Mouse (Mus musculus) CH12.LX (cell line): ENCODE data around the gene Fam227a.

Experiments
- CHD1 ChIP-seq: IDR thresholded peaks from 2 replicates; pipeline ENCODE4 v1.6.1; 2012; ENCODE audit warnings: low read depth, low read length, improper control_type of control experiment, inconsistent platforms
- CTCF ChIP-seq, 2 experiments: IDR thresholded peaks in 1 of 2; conservative IDR thresholded peaks in 1 of 2; 2 replicates each; pipeline ENCODE4 v1.5.1; 2011 to 2012; ENCODE audit warnings: low read depth in 2 of 2, low read length in 2 of 2, improper control_type of control experiment in 1 of 2, inconsistent platforms in 1 of 2, mild to moderate bottlenecking in 1 of 2, moderate library complexity in 1 of 2
- EP300 ChIP-seq: IDR thresholded peaks from 2 replicates; pipeline ENCODE4 v1.6.1; 2011; ENCODE audit warnings: low read length, improper control_type of control experiment
- HCFC1 ChIP-seq: IDR thresholded peaks from 2 replicates; pipeline ENCODE4 v1.6.1; 2012; ENCODE audit warnings: low read depth, mild to moderate bottlenecking, inconsistent platforms, low read length, improper control_type of control experiment
- MXI1 ChIP-seq: IDR thresholded peaks from 2 replicates; pipeline ENCODE4 v1.6.1; 2011; ENCODE audit warnings: mild to moderate bottlenecking, low read depth, low read length, improper control_type of control experiment
- MYC ChIP-seq: IDR thresholded peaks from 2 replicates; pipeline ENCODE4 v1.6.1; 2011; ENCODE audit warnings: low read depth, mild to moderate bottlenecking, improper control_type of control experiment, low read length
- POLR2A ChIP-seq: IDR thresholded peaks from 2 replicates; pipeline ENCODE4 v1.6.1; 2011; ENCODE audit warnings: low read depth, mild to moderate bottlenecking, improper control_type of control experiment, low read length
- POLR2AphosphoS2 ChIP-seq: IDR thresholded peaks from 2 replicates; pipeline ENCODE4 v1.6.1; 2011; ENCODE audit warnings: low read depth, low read length, improper control_type of control experiment
- ZNF384 ChIP-seq: IDR thresholded peaks from 2 replicates; pipeline ENCODE4 v1.6.1; 2012; ENCODE audit warnings: low read depth, low read length, improper control_type of control experiment, inconsistent platforms

- TF ChIP-seq MYC (no peak), POLR2A (no peak), MXI1 (no peak), CTCF (conservative IDR thresholded peaks at IDR 0.05 in 1 of 2, IDR thresholded peaks at IDR 0.05 in 1 of 2; ENCODE audit: low read depth in 2 of 2, low read length in 2 of 2) (no peak), EP300 (no peak), POLR2AphosphoS2 (no peak), HCFC1 (no peak), CHD1 (no peak), ZNF384 (no peak)
Observed at GRCm38 (mm10) chr15:79685141-79685641, 26.4 kb upstream of the Fam227a start.
